Mouse (Mus musculus) erythroblast, embryonic 14.5 days (primary cell): ENCODE results near the gene Tubgcp5.

Experiments used
- GATA1 ChIP-seq: IDR thresholded peaks from 2 replicates; pipeline ENCODE4 v1.6.1; 2012; ENCODE audit warnings: low read length, inconsistent platforms, mixed read lengths
- TAL1 ChIP-seq: IDR thresholded peaks from 3 replicates; pipeline ENCODE4 v1.6.1; 2012; ENCODE audit warnings: low read length, inconsistent platforms, mixed read lengths

DNA sequence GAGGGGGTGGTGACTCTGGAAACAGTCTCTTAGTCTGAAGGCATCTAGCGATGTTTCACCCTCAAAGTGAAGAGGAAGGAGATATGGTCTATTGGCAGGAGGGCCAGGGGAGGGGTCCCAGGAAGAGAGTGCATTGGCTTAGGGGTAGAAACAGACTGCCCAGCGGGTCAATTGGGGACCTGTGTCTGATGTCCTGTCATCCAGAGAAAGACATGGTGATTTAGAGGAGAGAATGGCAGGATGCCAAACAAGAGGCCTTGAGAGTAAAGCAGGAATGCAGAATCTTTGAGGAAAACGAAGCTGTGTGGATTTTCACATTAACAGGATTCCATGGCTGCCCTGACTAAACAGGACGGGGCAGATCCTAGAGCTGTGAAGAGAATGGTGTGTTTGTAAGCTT lies 13.9 kb upstream of the Tubgcp5 start:
- TF ChIP-seq GATA1 = no peak
- TF ChIP-seq TAL1 = no peak
